Mouse (Mus musculus) T-helper 1 cell (primary cell): ENCODE measurements at regions not wholly inside any gene's neighbourhood (a gene's known extent, or its start where the extent isn't known, plus 50 kb on each side); places are given as distances from the start of the nearest gene placed in this dataset.

Source experiments
- in situ Hi-C: fragments of 300-600 bp; cut with MboI, MseI; formaldehyde crosslinking; loops from one replicate; pipeline ENCODE4 v1.15.1; 2025; ENCODE audit warnings: high pct_unique_total_duplicates

GRCm38 (mm10) chr12:5566231-5566630 is 190.7 kb upstream of the Klhl29 start:
- in situ Hi-C loops = no loop called here

DNA sequence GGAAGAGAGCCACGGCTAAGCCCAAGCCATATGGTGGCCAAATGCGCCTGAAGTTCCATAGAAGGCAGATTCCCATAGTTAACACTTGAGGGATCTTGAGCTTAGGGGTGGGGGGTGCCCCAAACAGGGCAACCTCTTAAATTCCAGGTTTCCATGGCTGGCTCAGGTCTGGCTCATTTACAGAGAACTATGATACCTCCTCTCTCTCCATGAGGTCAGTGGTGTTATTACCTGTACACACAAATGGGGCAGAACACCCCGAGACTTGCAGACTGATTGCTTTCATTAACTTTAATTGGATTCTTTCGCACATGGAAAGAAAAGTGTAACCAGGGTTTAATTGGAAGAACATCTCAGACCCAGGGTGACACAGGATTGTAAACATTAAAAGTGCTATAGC is 177.1 kb upstream of the Klhl29 start:
- in situ Hi-C loops = no loop called here

GRCm38 (mm10) chr12:5551901-5552300 is 176.4 kb upstream of the Klhl29 start:
- in situ Hi-C loops = no loop called here

- in situ Hi-C loops = no loop called here
Observed at GRCm38 (mm10) chr12:5549796-5550195, 174.3 kb upstream of the Klhl29 start.

- in situ Hi-C loops = no loop called here
Observed at GRCm38 (mm10) chr12:5547698-5548097, 172.2 kb upstream of the Klhl29 start.

DNA sequence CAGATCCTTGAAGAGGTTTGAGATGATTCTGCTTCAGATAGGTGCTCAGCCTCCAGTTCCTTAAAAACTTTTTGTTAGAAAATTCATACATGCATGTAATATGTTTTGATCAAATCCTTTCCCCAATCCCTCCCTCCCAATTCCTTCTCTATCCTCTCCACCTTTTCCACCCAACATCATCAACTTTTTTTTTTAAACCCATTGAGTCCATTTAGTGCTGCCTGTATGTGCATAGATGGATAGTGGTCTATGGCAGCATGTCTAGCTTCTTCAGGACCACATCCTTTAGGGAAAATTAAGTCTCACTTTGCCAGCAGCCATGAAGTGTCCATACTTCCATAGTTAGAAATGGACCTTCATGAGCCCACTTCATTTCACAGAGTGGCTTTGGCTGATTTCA is 167.2 kb upstream of the Klhl29 start:
- in situ Hi-C loops = no loop called here

GRCm38 (mm10) chr12:5496299-5496698 is 120.8 kb upstream of the Klhl29 start:
- in situ Hi-C loops = no loop called here

DNA sequence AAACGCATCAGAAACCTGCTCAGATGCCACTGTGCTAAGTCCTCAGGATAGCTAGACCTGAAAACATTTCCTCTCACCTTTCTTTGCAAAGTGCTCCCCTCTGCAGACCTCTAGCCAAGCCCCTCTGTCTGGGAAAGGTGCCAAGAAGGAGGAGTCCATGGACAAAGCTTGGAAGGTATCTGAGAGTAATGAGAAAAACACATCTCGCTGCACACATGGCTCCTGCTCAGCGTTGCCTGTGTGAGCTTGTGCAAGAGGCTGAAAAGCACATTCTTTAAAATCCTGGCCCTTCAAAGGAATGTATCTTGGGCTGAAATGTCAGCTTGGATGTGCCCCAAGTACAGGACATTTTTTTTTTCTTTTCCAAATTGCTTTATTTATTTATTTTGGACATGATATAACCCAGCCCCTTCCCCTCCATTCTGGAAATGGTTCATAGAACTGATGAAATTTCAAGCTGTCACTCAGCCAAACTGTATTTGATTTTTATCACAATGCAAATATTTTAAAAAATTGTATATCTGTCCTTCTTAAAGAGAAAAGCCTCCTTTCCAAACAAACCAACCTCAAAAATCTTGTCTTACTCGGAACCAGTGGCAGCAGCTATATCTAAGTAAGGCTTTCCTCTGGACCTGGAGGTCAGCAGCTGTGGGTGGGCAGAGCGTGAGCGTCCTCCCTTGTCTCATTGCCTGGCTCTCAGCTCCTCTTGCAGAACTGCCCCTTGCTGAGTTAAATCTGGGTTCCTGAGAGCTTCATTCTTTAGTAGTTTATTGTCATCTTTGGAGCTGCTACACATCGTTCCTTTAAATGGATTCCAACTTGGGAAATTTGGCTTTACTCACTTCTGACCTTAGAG is 119.4 kb upstream of the Klhl29 start:
- in situ Hi-C loops = no loop called here

- in situ Hi-C loops = no loop called here
Observed at GRCm38 (mm10) chr12:5464250-5464899, 88.9 kb upstream of the Klhl29 start.

GRCm38 (mm10) chr12:5453157-5453556 is 77.7 kb upstream of the Klhl29 start:
- in situ Hi-C loops = no loop called here

GRCm38 (mm10) chr12:5443730-5444129 is 68.2 kb upstream of the Klhl29 start:
- in situ Hi-C loops = no loop called here

DNA sequence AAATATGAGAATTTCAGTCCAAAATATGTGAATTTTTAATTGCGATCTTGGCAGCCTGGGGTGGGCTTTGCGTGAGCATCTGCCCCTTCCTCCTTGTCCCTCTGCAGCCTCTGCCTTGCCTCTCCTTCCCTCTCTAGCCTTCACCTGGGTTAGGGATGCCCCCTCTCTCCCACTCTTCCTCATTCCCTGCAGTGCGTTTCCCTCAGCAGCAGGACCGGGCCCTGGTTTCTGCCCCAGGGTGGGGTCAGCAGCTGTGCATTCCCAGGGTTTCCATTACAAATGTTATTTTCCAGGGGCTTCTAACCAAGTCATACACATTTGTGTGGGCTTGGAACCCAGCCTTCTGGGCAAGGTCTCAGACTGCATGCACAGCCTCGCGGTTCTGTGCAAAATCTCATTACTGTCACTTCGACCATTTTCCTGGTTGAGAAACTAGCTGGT is 67.6 kb upstream of the Klhl29 start:
- in situ Hi-C loops = no loop called here

DNA sequence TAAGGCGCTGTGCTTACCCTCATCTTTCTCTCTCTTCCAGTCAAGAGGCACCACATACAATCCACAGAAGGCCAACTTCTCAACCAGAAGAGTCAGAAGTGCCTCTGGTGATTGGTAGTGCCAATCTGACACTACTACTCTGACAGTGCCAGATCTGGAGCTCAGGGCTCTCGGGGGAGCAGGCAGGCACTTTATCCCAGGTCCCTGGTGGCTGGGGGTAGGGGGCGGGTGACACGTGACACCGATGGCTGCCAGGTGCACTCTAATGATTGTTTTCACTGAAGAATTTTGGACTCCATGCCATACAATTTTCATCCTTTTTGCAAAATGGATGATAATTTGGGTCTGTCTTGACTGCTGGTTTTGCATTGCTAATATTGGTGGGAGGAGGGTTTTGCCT is 67.2 kb upstream of the Klhl29 start:
- in situ Hi-C loops = no loop called here

- in situ Hi-C loops = no loop called here
Observed at GRCm38 (mm10) chr12:5440482-5440881, 65.0 kb upstream of the Klhl29 start.

- in situ Hi-C loops = no loop called here
Observed at GRCm38 (mm10) chr12:5435876-5436275, 60.4 kb upstream of the Klhl29 start.

DNA sequence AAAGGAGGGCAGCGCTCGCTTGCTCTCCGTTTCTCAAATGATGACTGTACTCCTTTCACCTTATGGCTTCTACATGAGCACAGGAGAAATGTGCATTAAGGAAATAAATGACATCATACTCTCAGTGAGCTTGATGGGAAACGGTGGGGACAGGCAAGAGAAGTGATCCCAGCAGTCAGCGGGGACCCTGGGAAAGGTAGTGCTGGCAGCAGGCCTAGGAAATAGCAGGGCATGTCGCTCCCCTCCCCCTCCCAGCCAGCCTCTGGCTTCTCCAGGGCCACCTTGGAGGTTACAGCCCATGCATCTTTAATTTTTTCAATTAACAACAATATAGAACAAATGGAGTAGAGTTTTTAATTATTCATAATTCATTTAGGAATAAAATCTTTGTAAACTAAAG is 58.6 kb upstream of the Klhl29 start:
- in situ Hi-C loops = no loop called here

DNA sequence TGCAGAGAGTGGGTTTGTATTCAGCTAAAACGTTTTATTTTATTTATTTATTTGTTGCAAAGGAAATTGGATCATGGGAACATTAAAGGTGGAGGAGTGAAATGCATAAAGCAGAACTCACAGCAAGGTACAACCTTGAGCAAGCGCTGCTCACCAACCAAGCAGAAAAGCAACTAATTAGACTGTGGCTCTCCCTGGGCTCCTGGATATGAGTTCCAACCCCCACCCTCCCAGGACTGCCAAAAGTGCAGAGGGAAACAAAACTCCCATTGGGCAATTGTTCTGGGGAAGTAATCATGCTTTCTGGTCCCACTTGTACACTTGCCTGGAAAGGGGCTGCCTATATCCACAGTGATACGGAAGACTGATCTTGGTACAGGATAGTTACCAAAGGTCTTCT is 57.2 kb upstream of the Klhl29 start:
- in situ Hi-C loops = no loop called here

DNA sequence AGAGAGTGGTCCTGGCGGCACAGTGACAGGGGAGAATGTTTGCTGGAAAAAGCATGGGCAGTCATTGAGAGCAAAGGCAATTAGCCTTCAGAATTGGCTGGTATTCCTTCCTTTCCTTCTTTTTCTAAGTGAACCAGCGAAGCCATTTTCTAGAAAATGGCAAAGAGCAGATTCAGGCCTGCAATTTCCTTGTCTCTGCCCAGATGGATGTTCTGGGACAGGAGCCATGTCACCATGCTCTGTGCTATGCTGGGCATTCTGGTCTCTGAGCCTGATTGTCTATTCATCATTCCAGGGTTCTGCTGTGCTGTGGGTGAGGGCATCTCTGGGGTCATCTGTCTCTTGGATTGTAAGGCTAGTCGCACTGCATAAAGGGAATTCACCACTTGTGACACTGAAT is 53.3 kb upstream of the Klhl29 start:
- in situ Hi-C loops = no loop called here
